9 mouse cellular contexts compared by ENCODE assay signal in genomic region chr2:21091058-21091971, GRCm38 (mm10).
DNase-seq lines count a peak whose midpoint lies in the region; ATAC-seq and TF ChIP-seq lines count a peak whose summit lies in the region.
"Had no signal": no experiment of that assay in that cellular context is flagged by ENCODE, and none has a peak within 500 bp of the region (broad histone marks: within the 10 kb centered on the region; RNA-seq: fewer than 3 reads in every experiment).

No protein-coding gene starts in this region.

- H3K9me3 ChIP-seq in heart, embryonic 16.5 days (replicated peaks; ENCODE audit: control insufficient read depth, low read length): 0 out of 2 replicates have a peak, but pooled peaks cover 4% of the 10 kb centered on the region
- H3K9me3 ChIP-seq in midbrain, postnatal 0 days (ENCODE audit: low read length): no peaks in the 10 kb centered on the region

- no peak overlapping the region for H3K4me2 ChIP-seq in heart, embryonic 16.5 days (ENCODE audit: low read depth, low read length)
- no peak overlapping the region for H3K4me2 ChIP-seq in midbrain, postnatal 0 days (ENCODE audit: low read depth, low read length, poor library complexity, severe bottlenecking)

- TF ChIP-seq CTCF in midbrain, postnatal 0 days (IDR thresholded peaks at IDR 0.05): no peak

- no peaks in the 10 kb centered on the region for H3K27me3 ChIP-seq in heart, embryonic 16.5 days (ENCODE audit: control insufficient read depth, insufficient read depth, low read length)
- H3K27me3 ChIP-seq in midbrain, postnatal 0 days (ENCODE audit: insufficient read depth, low read length): no peaks in the 10 kb centered on the region
- H3K27me3 ChIP-seq: megakaryocyte, embryonic 14.5 days had no signal

- peak overlapping the region; percentile 35 for H3K27ac ChIP-seq in heart, embryonic 16.5 days (ENCODE audit: low read length)
- H3K27ac ChIP-seq in midbrain, postnatal 0 days (ENCODE audit: low read depth, low read length): no peak overlapping the region

- H3K9ac ChIP-seq in heart, embryonic 16.5 days (ENCODE audit: low read length): no peak overlapping the region; the same call in 1 of the 2 replicates
- no peak overlapping the region for H3K9ac ChIP-seq in midbrain, postnatal 0 days (replicated peaks; ENCODE audit: low read length, poor library complexity, severe bottlenecking)

- H3K4me1 ChIP-seq in heart, embryonic 16.5 days (ENCODE audit: control insufficient read depth, insufficient read depth, low read length): peaks cover 12% of the 10 kb centered on the region
- peaks cover 4% of the 10 kb centered on the region; the same call in 1 of the 2 replicates for H3K4me1 ChIP-seq in midbrain, postnatal 0 days (ENCODE audit: insufficient read depth, low read length)

- no peak for DNase-seq in heart, adult 8-10 months (ENCODE audit: low spot score)
- peak; percentile 34 for DNase-seq in c-Kit-positive CD71-negative TER-119-negative erythroid progenitor cells, embryonic 14.5 days (ENCODE audit: low read depth)
- peak; percentile 11 for DNase-seq in forelimb bud, embryonic 11.5 days (ENCODE audit: low read depth, low spot score)
- peak; percentile 46 to 66 for DNase-seq in layer of hippocampus, adult 8-10 months (ENCODE audit: low spot score in 2 of 2)
- peak; percentile 44 for DNase-seq in midbrain, postnatal 0 days (ENCODE audit: low spot score)
- DNase-seq in ovary, postnatal 36 days (ENCODE audit: low spot score): no peak

- no peaks in the 10 kb centered on the region for H3K36me3 ChIP-seq in heart, embryonic 16.5 days (ENCODE audit: control insufficient read depth, insufficient read depth)
- no peaks in the 10 kb centered on the region for H3K36me3 ChIP-seq in midbrain, postnatal 0 days (ENCODE audit: insufficient read depth, low read length)

- ATAC-seq in heart, embryonic 16.5 days (replicated peaks; ENCODE audit: extremely low read depth, insufficient read depth, low FRiP score): no peak; the same call in 1 of the 2 replicates
- no peak for ATAC-seq in midbrain, postnatal 0 days (ENCODE audit: low FRiP score)
- ATAC-seq in monocyte, adult 5-6 weeks (replicated peaks; ENCODE audit: insufficient number of reproducible peaks, low FRiP score, low TSS enrichment, poor library complexity, severe bottlenecking): no peak

- WGBS in heart, embryonic 16.5 days: 49% methylated on average over 4 of the region's 4 CpGs
- WGBS in midbrain, postnatal 0 days: 42% methylated on average over 4 of the region's 4 CpGs

- H3K4me3 ChIP-seq in heart, embryonic 16.5 days (ENCODE audit: low read length): no peak overlapping the region
- no peak overlapping the region for H3K4me3 ChIP-seq in midbrain, postnatal 0 days (ENCODE audit: low read depth, low read length)
- H3K4me3 ChIP-seq: megakaryocyte, embryonic 14.5 days had no signal

Comparison
In these comparisons a context has a peak if more than half of its experiments do, and no peak if none do; other contexts are left out.
1. DNase-seq: peak in c-Kit-positive CD71-negative TER-119-negative erythroid progenitor cells, embryonic 14.5 days (single experiment), forelimb bud, embryonic 11.5 days (single experiment), layer of hippocampus, adult 8-10 months (2 of 2) and midbrain, postnatal 0 days (single experiment); none in heart, adult 8-10 months (single experiment) and ovary, postnatal 36 days (single experiment).